Mouse (Mus musculus) left cerebral cortex, postnatal 25 days (tissue): Measurements from ENCODE around the gene Endou. TPM values are rescaled to one million over a fixed set of nuclear protein-coding genes. Genes with fewer than 3 reads are reported as not detected.

Experiments used
- DNase-seq, 2 experiments: peaks; one replicate each; pipeline ENCODE4 v3.0.0; 2022; ENCODE audit warnings: low spot score in 2 of 2, mixed read lengths in 1 of 2
- intact Hi-C: fragments of 180-260 bp; cut with DNase I; formaldehyde crosslinking; loops from one replicate; pipeline ENCODE4 v1.15.1; 2025
- total RNA-seq, 2 experiments: library from RNA; stranded (reverse); gene quantifications; 2 replicates each; pipeline ENCODE4 v1.2.3; 2021

Endou gene
- 1 to 10 TPM; 2.3 to 2.7 TPM for total RNA-seq

- DNase-seq: no peak
- intact Hi-C loops: no loop called here
Observed at GRCm38 (mm10) chr15:97731111-97731510, at the start of gene Endou. Endou (minus strand) TSS chr15:97731339.

DNA sequence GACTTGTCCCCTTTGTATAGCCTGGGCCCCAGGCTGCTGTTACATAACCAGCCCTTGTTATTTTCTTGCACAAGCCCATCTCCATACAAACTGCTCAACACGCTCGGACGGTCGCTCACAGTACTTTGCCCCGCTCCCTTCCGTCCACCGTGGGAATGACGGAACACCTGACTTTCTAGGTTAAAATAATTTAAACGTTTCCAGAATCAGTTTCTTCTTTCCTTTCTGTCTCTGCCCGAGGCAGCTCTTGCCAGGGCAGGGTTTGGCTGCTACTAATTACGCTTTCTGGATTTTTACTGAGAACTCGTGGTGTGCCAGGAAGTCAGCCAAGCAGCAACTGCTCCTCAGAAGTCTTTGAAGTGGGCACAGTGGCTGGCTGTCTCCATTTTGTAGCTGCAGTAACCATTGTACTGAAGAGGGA lies 49.5 kb upstream of the Endou start:
- DNase-seq: peak in 1 of 2 experiments; percentile 60
- intact Hi-C loops: loop anchor here (5.0 kb wide), 1 partner anchor 108 kb away; no protein-coding TSS in a partner anchor

- intact Hi-C loops: no loop called here
Observed at GRCm38 (mm10) chr15:97779576-97779975, 48.4 kb upstream of the Endou start.

GRCm38 (mm10) chr15:97778311-97779098 lies 47.4 kb upstream of the Endou start, which contains the start of gene Slc48a1:
Slc48a1 (plus strand) TSS chr15:97778520.
- DNase-seq: no peak
- intact Hi-C loops: no loop called here

More at GRCm38 (mm10) chr15:97779576-97779975, 48.4 kb upstream of the Endou start:
- DNase-seq: no peak

GRCm38 (mm10) chr15:97776919-97777318 lies 45.8 kb upstream of the Endou start:
- intact Hi-C loops: loop anchor here (1.0 kb wide), 1 partner anchor 59 kb away; no protein-coding TSS in a partner anchor
- no peak for DNase-seq

- intact Hi-C loops: loop anchor here (1.0 kb wide), 1 partner anchor 58 kb away; no protein-coding TSS in a partner anchor
- DNase-seq: peak; percentile 73 to 81
Observed at GRCm38 (mm10) chr15:97776514-97776913, 45.4 kb upstream of the Endou start.

GRCm38 (mm10) chr15:97773961-97774370 lies 42.8 kb upstream of the Endou start:
- DNase-seq: no peak
- intact Hi-C loops: no loop called here

DNA sequence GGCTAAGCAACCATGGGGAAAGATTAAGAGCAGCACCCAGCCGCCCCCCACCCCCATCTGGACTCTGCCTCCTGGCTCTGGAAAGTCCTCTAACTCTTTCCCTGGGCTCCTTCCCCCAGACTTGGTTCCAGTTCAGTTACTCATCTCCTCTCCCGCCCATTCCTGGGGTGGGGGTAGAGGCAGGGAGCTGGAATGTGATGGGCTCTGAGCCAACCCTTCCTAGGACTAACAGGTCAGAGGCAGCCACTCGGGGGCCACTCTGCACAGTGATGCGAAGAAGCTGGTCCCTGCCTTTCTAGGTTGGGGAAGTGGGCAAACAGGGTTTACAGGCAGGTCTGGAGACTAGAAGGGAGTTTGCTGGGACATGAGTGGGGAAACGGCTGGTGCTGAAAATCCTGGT lies 42.0 kb upstream of the Endou start:
- intact Hi-C loops: no loop called here
- DNase-seq: no peak

DNA sequence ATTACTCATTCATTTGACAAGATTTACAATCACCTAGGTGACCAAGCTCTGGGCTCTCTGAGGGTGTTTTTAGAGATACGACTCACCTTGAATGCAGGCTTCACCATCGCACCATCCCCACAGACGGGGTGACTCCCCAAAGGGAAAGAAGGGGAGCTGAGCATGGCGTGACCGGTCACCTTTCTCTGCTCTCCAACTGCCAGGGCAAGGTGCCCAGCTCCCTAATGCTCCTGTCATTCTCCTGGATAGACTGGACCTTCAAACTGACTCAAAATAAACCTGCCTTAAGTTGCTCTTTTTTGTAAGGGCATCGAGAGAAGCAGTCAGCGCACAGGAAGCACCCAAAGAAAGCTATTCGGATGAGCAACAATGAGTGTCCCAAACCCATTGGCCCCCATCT lies 39.1 kb upstream of the Endou start:
- no peak for DNase-seq
- intact Hi-C loops: no loop called here

GRCm38 (mm10) chr15:97768192-97768591 lies 37.1 kb upstream of the Endou start:
- intact Hi-C loops: loop anchor here (5.0 kb wide), 1 partner anchor 46 kb away; no protein-coding TSS in a partner anchor
- no peak for DNase-seq

- intact Hi-C loops: loop anchor here (1.0 to 5.0 kb wide), 2 partner anchors 15 to 45 kb away; no protein-coding TSS in a partner anchor
- peak; percentile 75 to 78 for DNase-seq
Observed at GRCm38 (mm10) chr15:97767280-97768186, 36.4 kb upstream of the Endou start, which contains the start of gene Rapgef3. Rapgef3 (minus strand) TSS chr15:97767972.

DNA sequence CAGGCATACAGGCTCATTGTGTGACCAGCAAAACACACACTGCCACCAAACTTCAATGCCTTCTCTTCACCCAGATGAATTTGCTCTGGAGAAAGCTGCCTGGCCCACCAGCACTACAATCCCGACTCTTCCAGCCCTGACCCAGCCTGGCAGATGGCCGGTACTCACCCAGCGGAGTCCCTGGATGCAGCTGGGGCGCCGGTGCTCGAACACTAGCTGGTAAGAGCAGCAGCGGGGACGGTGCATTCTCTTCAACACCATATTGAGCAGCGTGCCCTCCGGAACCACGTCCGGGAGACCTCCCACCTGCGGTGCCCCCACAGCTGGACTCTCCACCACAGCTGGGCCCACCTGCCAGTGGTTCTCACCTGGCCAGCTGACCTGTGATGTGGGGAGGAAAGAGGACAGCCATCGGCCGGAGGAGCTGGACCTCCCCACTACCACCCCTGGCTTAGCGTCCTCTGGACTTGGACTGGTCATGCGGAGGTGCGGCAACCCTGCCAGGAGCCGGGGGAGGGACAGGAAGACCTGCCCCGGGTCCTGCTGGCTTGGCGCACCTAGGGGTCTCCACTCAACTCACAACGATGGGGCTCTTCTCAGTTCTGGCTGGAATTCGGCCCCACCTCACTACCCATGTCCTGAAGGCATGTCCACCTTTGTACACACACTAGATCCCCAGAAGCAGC lies 35.6 kb upstream of the Endou start:
- no peak for DNase-seq
- intact Hi-C loops: loop anchor here (1.0 to 5.0 kb wide), 2 partner anchors 16 to 44 kb away; no protein-coding TSS in a partner anchor

GRCm38 (mm10) chr15:97766194-97766593 lies 35.1 kb upstream of the Endou start:
- intact Hi-C loops: loop anchor here (5.0 kb wide), 1 partner anchor 44 kb away; no protein-coding TSS in a partner anchor
- peak; percentile 26 to 40 for DNase-seq

DNA sequence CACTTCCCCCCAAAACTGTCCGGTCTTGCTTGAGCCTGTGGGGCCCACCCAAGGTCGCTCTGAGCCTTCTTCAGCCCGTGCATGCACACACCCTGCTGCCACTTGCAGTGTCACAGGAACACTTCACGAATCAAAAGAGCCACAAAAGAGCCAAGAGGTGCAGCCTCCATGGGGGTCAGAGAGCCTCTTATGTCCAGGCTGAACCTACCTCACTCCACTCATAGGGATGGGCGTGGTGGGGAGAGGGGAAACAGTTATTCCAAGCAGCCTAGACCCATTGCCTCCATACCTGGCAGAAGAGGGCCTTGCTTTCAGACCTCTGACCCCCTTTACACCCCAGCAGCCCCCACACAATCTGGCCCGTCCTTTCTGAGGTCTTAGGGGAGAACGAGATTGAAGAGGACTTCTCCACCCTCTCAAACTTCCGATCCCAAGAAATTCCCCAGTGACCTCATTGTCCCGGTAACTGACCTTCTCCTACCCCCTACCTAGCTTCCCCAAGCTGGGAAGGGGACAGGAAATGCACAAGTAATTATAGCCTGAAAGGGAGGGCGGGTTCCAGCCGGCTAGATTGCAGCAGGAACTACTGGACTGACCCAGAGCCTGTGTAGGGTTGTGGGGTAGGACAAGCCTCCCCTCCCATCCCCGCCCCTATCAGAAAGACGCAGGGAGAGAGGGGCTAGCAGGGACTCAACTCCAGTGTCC lies 34.1 kb upstream of the Endou start:
- intact Hi-C loops: loop anchor here (5.0 kb wide), 1 partner anchor 43 kb away; no protein-coding TSS in a partner anchor
- DNase-seq: no peak

- intact Hi-C loops: no loop called here
Observed at GRCm38 (mm10) chr15:97764532-97764931, 33.4 kb upstream of the Endou start.

GRCm38 (mm10) chr15:97763256-97764049 lies 32.3 kb upstream of the Endou start:
- no peak for DNase-seq
- intact Hi-C loops: no loop called here

More at GRCm38 (mm10) chr15:97764532-97764931, 33.4 kb upstream of the Endou start:
- DNase-seq: no peak

GRCm38 (mm10) chr15:97762733-97763132 lies 31.6 kb upstream of the Endou start:
- intact Hi-C loops: no loop called here
- DNase-seq: no peak

GRCm38 (mm10) chr15:97761438-97761837 lies 30.3 kb upstream of the Endou start:
- intact Hi-C loops: no loop called here
- DNase-seq: no peak
